Mouse (Mus musculus): ENCODE results near the gene Phgr1.

GRCm38 (mm10) chr2:118804474-118804873, 31.9 kb downstream of the Phgr1 start:
- TF ChIP-seq CTCF (IDR thresholded peaks at IDR 0.05; ENCODE audit: low read depth) (no peak), EP300 (IDR thresholded peaks at IDR 0.05; ENCODE audit: low read depth) (no peak)

All from liver, postnatal 0 days (tissue).